Mouse (Mus musculus) liver, postnatal 0 days (tissue): ENCODE measurements around the gene Smc1b. TPM values are rescaled to one million over a fixed set of nuclear protein-coding genes. Genes with fewer than 3 reads are reported as not detected.

ENCODE experiments used
- ATAC-seq: fragments of 200-750 bp; cut with Nextera tagmentation; 2 replicates; pipeline ENCODE4 v1.8.0; 2017; ENCODE audit warnings: mild to moderate bottlenecking, moderate library complexity
- DNase-seq: peaks from one replicate; pipeline ENCODE4 v3.0.0-alpha.2; 2016
- H3K27ac ChIP-seq: fragments of 300-500 bp; sonication (generic); 2 replicates; pipeline ENCODE4 v1.5.1; 2014; ENCODE audit warnings: antibody characterized with exemption, moderate library complexity, mild to moderate bottlenecking, low read depth
- H3K27me3 ChIP-seq: fragments of 300-500 bp; sonication (generic); 2 replicates; pipeline ENCODE4 v1.6.1; 2014; ENCODE audit warnings: low read length, control low read depth, mixed read lengths; ENCODE audit not compliant: insufficient read depth
- H3K36me3 ChIP-seq: fragments of 300-500 bp; sonication (generic); replicated peaks from 2 replicates; pipeline ENCODE4 v1.6.1; 2014; ENCODE audit warnings: mild to moderate bottlenecking, control low read depth, low read length, moderate library complexity, mixed read lengths; ENCODE audit not compliant: insufficient read depth
- H3K4me1 ChIP-seq: fragments of 300-500 bp; sonication (generic); 2 replicates; pipeline ENCODE4 v1.6.1; 2014; ENCODE audit warnings: antibody characterized with exemption, mild to moderate bottlenecking, control low read depth; ENCODE audit not compliant: insufficient read depth
- H3K4me2 ChIP-seq: fragments of 300-500 bp; sonication (generic); 2 replicates; pipeline ENCODE4 v1.6.1; 2014; ENCODE audit warnings: low read depth, mild to moderate bottlenecking, low read length, moderate library complexity, mixed read lengths
- H3K4me3 ChIP-seq: fragments of 300-500 bp; sonication (generic); 2 replicates; pipeline ENCODE4 v1.5.1; 2014; ENCODE audit warnings: low read depth, low read length
- H3K9ac ChIP-seq: fragments of 300-500 bp; sonication (generic); replicated peaks from 2 replicates; pipeline ENCODE4 v1.6.1; 2014; ENCODE audit warnings: mild to moderate bottlenecking, moderate library complexity
- H3K9me3 ChIP-seq: fragments of 300-500 bp; sonication (generic); 2 replicates; pipeline ENCODE4 v1.6.1; 2016; ENCODE audit warnings: mild to moderate bottlenecking, control low read depth, low read length, mixed read lengths
- CTCF ChIP-seq: sonication (generic); IDR thresholded peaks from 2 replicates; pipeline ENCODE4 v1.5.1; 2016; ENCODE audit warnings: antibody characterized with exemption, low read depth
- EP300 ChIP-seq: IDR thresholded peaks from 2 replicates; pipeline ENCODE4 v1.6.1; 2016; ENCODE audit warnings: antibody characterized with exemption, low read depth, mild to moderate bottlenecking
- WGBS: fragments of 180-500 bp; shearing (Covaris S2); extraction: QIAGEN DNeasy Blood & Tissue Kit; methylation state at CpG from one replicate; pipeline ENCODE4 v1.1.7; 2014; ENCODE audit not compliant: insufficient replicate concordance; 5-methylcytosine and 5-hydroxymethylcytosine counted together
- polyA plus RNA-seq: library from polyadenylated mRNA; unstranded; fragments of >200 nt; fragmentation: Nextera tagmentation; extraction: Ambion mirVana; gene quantifications from 2 replicates; pipeline ENCODE4 v1.2.1, GENCODE M21; 2015

Smc1b gene
- polyA plus RNA-seq, 1 experiment from 2014 or later = 0.94 TPM

DNA sequence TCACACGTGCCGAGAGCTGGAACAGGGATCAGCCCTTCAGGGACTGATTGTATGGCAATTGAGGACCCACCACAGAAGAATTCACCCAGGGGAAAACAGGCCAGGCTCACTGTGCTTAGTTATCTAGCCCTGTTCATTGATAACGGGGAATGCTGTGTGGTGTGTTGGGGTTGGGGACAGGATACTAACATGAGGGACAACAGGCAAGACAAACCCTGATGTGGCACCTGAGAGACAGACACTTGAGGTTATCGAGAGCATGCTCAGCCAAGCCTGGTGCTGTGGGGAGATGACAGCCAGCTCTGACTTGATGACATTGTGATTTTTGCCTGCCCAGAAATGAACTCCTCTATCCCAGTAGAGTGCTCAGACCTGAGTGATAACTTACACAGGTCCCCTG is 24.4 kb upstream of the Smc1b start:
- ATAC-seq (no peak), DNase-seq (no peak)
- Histone ChIP-seq H3K36me3 (no peaks in the 10 kb centered on the region), H3K27me3 (no peaks in the 10 kb centered on the region), H3K27ac (no peak overlapping the region), H3K4me1 (no peaks in the 10 kb centered on the region), H3K4me3 (no peak overlapping the region), H3K9ac (no peak overlapping the region), H3K9me3 (no peaks in the 10 kb centered on the region), H3K4me2 (no peak overlapping the region)
- WGBS = 61% methylated on average over 4 of the region's 4 CpGs
- TF ChIP-seq EP300 = no peak
- no peak for TF ChIP-seq CTCF

DNA sequence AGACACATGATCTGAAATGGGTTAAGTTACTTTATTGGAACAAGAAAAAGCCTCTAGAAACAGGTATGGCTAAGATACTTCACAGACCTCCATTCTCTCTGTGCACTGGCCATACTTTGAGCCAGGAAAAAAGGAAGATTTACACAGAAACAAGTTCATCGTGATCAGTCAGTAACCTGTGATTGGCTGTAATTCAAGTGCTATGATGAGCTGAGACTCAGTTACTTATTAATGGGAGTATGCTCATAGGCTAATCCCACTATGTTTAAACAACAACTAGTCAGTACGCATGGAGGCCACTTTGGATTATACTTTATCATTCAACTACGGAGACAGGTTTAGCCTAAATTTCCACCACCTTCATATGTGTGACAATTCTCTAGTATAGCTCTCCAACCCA is 22.3 kb upstream of the Smc1b start:
- H3K36me3 ChIP-seq = no peaks in the 10 kb centered on the region
- ATAC-seq = no peak
- no peak overlapping the region for H3K4me2 ChIP-seq
- DNase-seq = no peak
- no peak overlapping the region for H3K9ac ChIP-seq
- no peaks in the 10 kb centered on the region for H3K27me3 ChIP-seq
- no peaks in the 10 kb centered on the region for H3K9me3 ChIP-seq
- no peaks in the 10 kb centered on the region for H3K4me1 ChIP-seq
- 59% methylated on average over 3 of the region's 3 CpGs for WGBS
- no peak overlapping the region for H3K4me3 ChIP-seq
- TF ChIP-seq CTCF = no peak
- no peak for TF ChIP-seq EP300
- H3K27ac ChIP-seq = no peak overlapping the region

DNA sequence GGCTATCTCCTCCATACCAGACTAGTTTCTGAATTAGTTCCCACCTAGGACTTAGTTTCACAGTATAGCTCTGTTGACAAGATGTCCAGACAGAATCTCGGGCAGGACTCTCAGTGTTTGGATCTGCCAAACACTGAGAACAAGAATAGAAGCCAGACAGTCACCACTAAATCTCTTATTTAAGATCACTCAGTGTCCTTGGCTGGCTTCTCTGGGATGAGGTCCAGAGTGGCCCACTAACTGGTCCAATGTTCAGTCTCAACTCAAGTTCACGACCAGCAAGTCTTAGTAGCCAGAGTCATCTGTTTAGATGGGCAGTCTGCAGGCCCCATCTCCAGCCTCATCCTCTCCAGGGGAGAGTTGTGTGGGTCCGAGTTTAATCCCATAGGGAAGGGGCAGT is 20.8 kb upstream of the Smc1b start:
- DNase-seq (no peak), ATAC-seq (no peak)
- WGBS = 57% methylated on average over 3 of the region's 3 CpGs
- Histone ChIP-seq H3K4me1 (no peaks in the 10 kb centered on the region), H3K27ac (no peak overlapping the region), H3K9me3 (no peaks in the 10 kb centered on the region), H3K27me3 (no peaks in the 10 kb centered on the region), H3K9ac (no peak overlapping the region), H3K4me3 (no peak overlapping the region), H3K4me2 (no peak overlapping the region), H3K36me3 (no peaks in the 10 kb centered on the region)
- TF ChIP-seq CTCF (no peak), EP300 (no peak)

DNA sequence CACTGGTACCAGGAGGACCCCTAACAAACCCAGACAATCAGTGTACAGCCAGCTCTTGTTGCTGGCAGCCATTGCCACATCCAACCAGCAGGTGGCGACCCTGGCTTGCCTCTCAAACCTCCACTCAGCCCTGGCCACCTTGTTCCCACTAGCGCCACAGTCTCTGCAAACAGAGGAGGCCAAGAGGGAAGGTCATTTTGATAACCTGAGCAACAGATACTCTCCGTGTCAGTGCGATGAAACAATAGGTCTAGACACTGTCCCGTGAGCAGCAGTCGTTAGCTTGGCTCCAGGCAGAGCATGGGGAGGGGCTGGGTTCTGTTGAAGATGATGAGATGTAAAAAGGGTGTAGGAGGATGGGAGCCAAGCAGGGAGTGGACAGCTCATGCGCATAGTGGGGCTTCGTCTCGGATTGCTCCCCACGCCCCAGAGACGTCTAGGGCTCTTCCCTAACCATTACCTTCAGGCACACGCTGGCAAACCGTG is 19.7 kb upstream of the Smc1b start:
- Histone ChIP-seq H3K9me3 (no peaks in the 10 kb centered on the region), H3K4me1 (no peaks in the 10 kb centered on the region), H3K36me3 (no peaks in the 10 kb centered on the region), H3K27ac (no peak overlapping the region), H3K4me3 (no peak overlapping the region), H3K9ac (no peak overlapping the region), H3K4me2 (no peak overlapping the region), H3K27me3 (no peaks in the 10 kb centered on the region)
- ATAC-seq (no peak), DNase-seq (peak; percentile 72)
- 29% methylated on average over 13 of the region's 13 CpGs for WGBS
- TF ChIP-seq CTCF (peak; percentile 91), EP300 (no peak)

DNA sequence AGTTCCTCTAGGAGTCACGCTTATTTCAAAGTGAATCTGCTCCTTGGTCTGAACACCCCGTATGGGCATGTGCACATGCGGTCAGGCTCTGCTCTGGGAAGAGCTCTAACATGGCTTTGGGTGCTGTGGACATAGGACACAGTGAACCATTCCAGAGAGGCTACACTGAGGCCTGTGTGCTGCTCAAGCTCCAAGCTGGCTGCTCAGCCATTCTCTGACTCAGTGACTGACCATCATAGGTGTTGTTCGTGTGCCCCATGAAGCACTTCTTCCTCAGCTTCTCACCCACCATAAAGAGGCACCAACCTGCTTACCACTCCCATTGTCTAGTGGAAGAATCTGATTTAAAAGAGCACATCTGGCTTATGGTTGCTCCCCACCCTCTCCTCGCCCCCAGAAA is 12.5 kb upstream of the Smc1b start:
- no peak overlapping the region for H3K4me2 ChIP-seq
- no peaks in the 10 kb centered on the region for H3K4me1 ChIP-seq
- H3K9me3 ChIP-seq = no peaks in the 10 kb centered on the region
- no peaks in the 10 kb centered on the region for H3K27me3 ChIP-seq
- H3K27ac ChIP-seq = no peak overlapping the region
- ATAC-seq (no peak), DNase-seq (no peak)
- H3K9ac ChIP-seq = no peak overlapping the region
- 76% methylated on average over 5 of the region's 5 CpGs for WGBS
- TF ChIP-seq CTCF = no peak
- no peak for TF ChIP-seq EP300
- H3K36me3 ChIP-seq = no peaks in the 10 kb centered on the region
- no peak overlapping the region for H3K4me3 ChIP-seq

DNA sequence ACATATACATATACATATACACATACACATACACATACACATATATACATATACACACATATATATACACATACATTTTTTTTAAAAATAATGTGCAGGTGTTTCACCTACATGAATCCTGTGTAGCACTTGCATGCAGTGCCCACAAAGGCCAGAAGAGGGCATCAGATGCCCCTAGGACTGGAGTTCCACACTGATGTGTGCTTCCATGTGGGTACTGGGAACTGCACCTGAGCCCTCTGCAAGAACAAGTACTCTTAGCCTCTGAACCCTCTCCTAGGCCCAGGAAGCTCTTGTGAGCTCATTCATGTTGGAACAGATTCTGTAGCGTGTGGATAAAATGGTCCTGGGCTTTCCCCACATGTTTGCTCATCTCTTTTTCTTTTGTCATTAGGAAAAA is 12.0 kb upstream of the Smc1b start:
- ATAC-seq (no peak), DNase-seq (peak; percentile 15)
- no peaks in the 10 kb centered on the region for H3K36me3 ChIP-seq
- no peak overlapping the region for H3K9ac ChIP-seq
- WGBS = 86% methylated on average over 1 of the region's 1 CpGs
- no peak for TF ChIP-seq EP300
- TF ChIP-seq CTCF = peak; percentile 34; the same call in 1 of the 2 replicates
- H3K9me3 ChIP-seq = no peaks in the 10 kb centered on the region
- no peak overlapping the region for H3K27ac ChIP-seq
- H3K4me3 ChIP-seq = no peak overlapping the region
- H3K4me2 ChIP-seq = no peak overlapping the region
- no peaks in the 10 kb centered on the region for H3K4me1 ChIP-seq
- no peaks in the 10 kb centered on the region for H3K27me3 ChIP-seq

DNA sequence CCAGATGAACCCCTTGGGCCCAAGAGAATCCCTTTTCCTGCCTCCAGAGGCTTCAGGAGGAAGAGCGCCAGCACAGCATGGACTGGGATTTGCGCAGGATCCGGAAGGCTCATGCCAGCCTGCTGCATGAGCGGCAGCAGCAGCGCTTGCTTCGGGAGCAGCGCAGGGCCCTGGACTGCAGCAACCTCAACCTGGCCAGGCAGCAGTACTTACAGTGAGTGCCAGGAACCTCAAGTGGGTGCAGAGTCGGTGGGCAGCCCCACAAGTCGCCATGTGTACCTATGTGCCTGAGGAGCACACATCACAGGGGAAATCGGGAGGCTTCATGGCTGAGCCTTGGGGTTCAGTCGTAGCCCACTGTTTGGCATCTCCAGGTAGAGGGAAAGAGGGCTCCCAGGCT is 11.4 kb upstream of the Smc1b start:
- TF ChIP-seq CTCF (no peak), EP300 (no peak)
- H3K4me3 ChIP-seq = no peak overlapping the region
- H3K4me1 ChIP-seq = no peaks in the 10 kb centered on the region
- DNase-seq (peak; percentile 10), ATAC-seq (no peak)
- 83% methylated on average over 11 of the region's 11 CpGs for WGBS
- H3K27ac ChIP-seq = no peak overlapping the region
- H3K36me3 ChIP-seq = no peaks in the 10 kb centered on the region
- H3K9ac ChIP-seq = no peak overlapping the region
- H3K27me3 ChIP-seq = no peaks in the 10 kb centered on the region
- no peaks in the 10 kb centered on the region for H3K9me3 ChIP-seq
- no peak overlapping the region for H3K4me2 ChIP-seq
